Mouse (Mus musculus) bone marrow, adult 2 months (tissue): ENCODE measurements around the gene Klb.

ENCODE experiments used
- CTCF ChIP-seq: fragments of 200-500 bp; IDR thresholded peaks from 2 replicates; pipeline ENCODE4 v1.5.1; 2011; ENCODE audit warnings: low read length, control low read depth; ENCODE audit not compliant: control insufficient read depth, insufficient read depth
- POLR2A ChIP-seq: fragments of 200-500 bp; IDR thresholded peaks from 2 replicates; pipeline ENCODE4 v1.6.1; 2011; ENCODE audit warnings: low read depth, mild to moderate bottlenecking, control low read depth, low read length, borderline replicate concordance; ENCODE audit not compliant: control insufficient read depth

GRCm38 (mm10) chr5:65407989-65408388 lies 59.9 kb downstream of the Klb start:
- TF ChIP-seq CTCF (no peak), POLR2A (no peak)
